8 mouse cellular contexts compared by ENCODE assay signal in the genomic region with DNA sequence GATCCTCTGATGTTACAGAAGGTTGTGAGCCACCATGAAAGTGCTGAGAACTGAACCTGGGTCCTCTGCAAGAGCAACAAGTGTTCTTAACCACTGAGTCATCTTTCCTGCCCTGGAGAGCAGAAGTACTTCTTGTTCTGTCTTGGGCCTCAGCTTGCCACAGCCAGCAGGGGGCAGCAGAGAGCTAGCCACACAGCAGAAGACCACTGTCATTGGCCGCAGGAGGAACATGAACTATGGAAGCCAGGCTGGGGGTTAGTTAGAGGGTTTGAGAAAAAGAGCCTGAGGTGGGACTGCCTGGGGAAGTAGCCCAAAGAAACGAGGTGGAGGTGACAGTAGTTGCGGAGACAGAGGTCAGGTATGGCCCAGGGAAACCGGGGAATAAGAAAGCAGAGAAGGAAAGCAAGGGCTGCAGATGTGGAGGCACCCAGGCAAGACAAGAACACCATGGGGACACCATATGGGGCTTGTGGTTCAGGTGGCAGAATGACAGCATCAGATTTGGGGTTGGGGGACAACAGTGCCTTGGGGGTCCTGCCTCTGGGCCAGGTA. TPM values are rescaled to one million over a fixed set of nuclear protein-coding genes. Genes with fewer than 3 reads are reported as not detected.
DNase-seq lines count a peak whose midpoint lies in the region; ATAC-seq and TF ChIP-seq lines count a peak whose summit lies in the region.
"Not testable (repeated sequence)": the region's sequence is repeated elsewhere in the genome, so short reads cannot be mapped to it uniquely, and the experiment has no call there.

No protein-coding gene starts in this region.

- ATAC-seq in forebrain, embryonic 11.5 days (replicated peaks; ENCODE audit: low FRiP score) = peak; percentile 74; the same call in 1 of the 2 replicates
- peak; percentile 62; the same call in 1 of the 2 replicates for ATAC-seq in heart, postnatal 0 days (ENCODE audit: insufficient read depth, low read depth)
- ATAC-seq in kidney, embryonic 16.5 days (ENCODE audit: low FRiP score, low TSS enrichment) = peak; percentile 69; the same call in 1 of the 2 replicates
- peak; percentile 58; the same call in 1 of the 2 replicates for ATAC-seq in liver, embryonic 11.5 days (replicated peaks; ENCODE audit: low FRiP score)
- peak; percentile 77 for ATAC-seq in monocyte, adult 5-6 weeks (replicated peaks; ENCODE audit: insufficient number of reproducible peaks, low FRiP score, low TSS enrichment, poor library complexity, severe bottlenecking)

- H3K4me1 ChIP-seq in CH12.LX (ENCODE audit: control insufficient read depth in 1 of 2, insufficient read depth in 2 of 2); forebrain, embryonic 11.5 days (replicated peaks; ENCODE audit: control insufficient read depth, insufficient read depth, low read length); heart, postnatal 0 days (ENCODE audit: control insufficient read depth, insufficient read depth); kidney, embryonic 16.5 days (ENCODE audit: insufficient read depth, low read length); liver, embryonic 11.5 days (replicated peaks; ENCODE audit: control insufficient read depth, insufficient read depth, low read length); testis, adult 2 months (ENCODE audit: control insufficient read depth, insufficient read depth, low read length): not testable (repeated sequence)

- H3K9ac ChIP-seq in CH12.LX (ENCODE audit: insufficient read depth, low read depth); forebrain, embryonic 11.5 days (ENCODE audit: low read length); heart, postnatal 0 days (replicated peaks; ENCODE audit: low read depth, low read length); kidney, embryonic 16.5 days (replicated peaks; ENCODE audit: low read length); liver, embryonic 11.5 days (ENCODE audit: low read depth, low read length): not testable (repeated sequence)

- peak; percentile 11 to 28; a peak in 2 of 4 replicates for TF ChIP-seq CTCF in CH12.LX (conservative IDR thresholded peaks at IDR 0.05 in 1 of 2, IDR thresholded peaks at IDR 0.05 in 1 of 2; ENCODE audit: low read depth in 2 of 2, low read length in 2 of 2)
- peak; percentile 49 for TF ChIP-seq CTCF in heart, postnatal 0 days (IDR thresholded peaks at IDR 0.05; ENCODE audit: low read depth)
- TF ChIP-seq CTCF in testis, adult 2 months (IDR thresholded peaks at IDR 0.05; ENCODE audit: control insufficient read depth, insufficient read depth, insufficient replicate concordance, low read depth, low read length) = peak; percentile 35; the same call in 1 of the 2 replicates

- not testable (repeated sequence) for H3K9me3 ChIP-seq in CH12.LX (replicated peaks; ENCODE audit: low read length); forebrain, embryonic 11.5 days (ENCODE audit: control insufficient read depth, low read length); heart, postnatal 0 days (replicated peaks; ENCODE audit: control insufficient read depth, low read length); kidney, embryonic 16.5 days (ENCODE audit: low read length); liver, embryonic 11.5 days (ENCODE audit: control insufficient read depth, low read length)

- H3K36me3 ChIP-seq in CH12.LX (replicated peaks in 1 of 2; ENCODE audit: control insufficient read depth in 1 of 2, insufficient read depth in 1 of 2, low read length in 1 of 2) = peaks cover 3 to 20% of the 10 kb centered on the region in 2 experiments
- not testable (repeated sequence) for H3K36me3 ChIP-seq in forebrain, embryonic 11.5 days (ENCODE audit: control insufficient read depth, insufficient read depth, low read length); heart, postnatal 0 days (replicated peaks; ENCODE audit: control insufficient read depth, insufficient read depth, low read length); kidney, embryonic 16.5 days (ENCODE audit: insufficient read depth, low read length); liver, embryonic 11.5 days (ENCODE audit: control insufficient read depth, insufficient read depth, low read length); testis, adult 2 months (ENCODE audit: control insufficient read depth, insufficient read depth, low read length)

- not testable (repeated sequence) for H3K4me2 ChIP-seq in CH12.LX (ENCODE audit: insufficient read depth, low read depth, poor library complexity, severe bottlenecking); forebrain, embryonic 11.5 days (ENCODE audit: low read depth, low read length, severe bottlenecking); heart, postnatal 0 days (ENCODE audit: low read depth, low read length); kidney, embryonic 16.5 days (replicated peaks; ENCODE audit: low read depth, low read length); liver, embryonic 11.5 days

- not testable (repeated sequence) for TF ChIP-seq POLR2A in CH12.LX (IDR thresholded peaks at IDR 0.05; ENCODE audit: low read depth, low read length); testis, adult 2 months (IDR thresholded peaks at IDR 0.05; ENCODE audit: control insufficient read depth, low read depth, low read length)

- peak; percentile 5 for TF ChIP-seq RAD21 in CH12.LX (IDR thresholded peaks at IDR 0.05; ENCODE audit: low read depth, low read length)

- not testable (repeated sequence) for TF ChIP-seq EP300 in CH12.LX (IDR thresholded peaks at IDR 0.05; ENCODE audit: low read length); heart, postnatal 0 days (IDR thresholded peaks at IDR 0.05; ENCODE audit: low read depth)

- not testable (repeated sequence) for H3K4me3 ChIP-seq in CH12.LX (replicated peaks in 1 of 3; ENCODE audit: low read depth in 2 of 3, low read length in 2 of 3, poor library complexity in 1 of 3); forebrain, embryonic 11.5 days (ENCODE audit: low read depth, low read length); heart, postnatal 0 days (ENCODE audit: low read depth, low read length); kidney, embryonic 16.5 days (ENCODE audit: low read length); liver, embryonic 11.5 days (ENCODE audit: low read depth, low read length); testis, adult 2 months (ENCODE audit: control insufficient read depth, low read depth, low read length)

- WGBS in forebrain, embryonic 11.5 days = 38% methylated on average over 3 of the region's 4 CpGs
- WGBS in heart, postnatal 0 days = 83% methylated on average over 2 of the region's 4 CpGs
- WGBS in kidney, embryonic 16.5 days = 49% methylated on average over 2 of the region's 4 CpGs
- 32% methylated on average over 3 of the region's 4 CpGs for WGBS in liver, embryonic 11.5 days

- in situ Hi-C loops in CH12.LX (cut with MboI; ENCODE audit: low pct_ligation_motif_present, low pct_unique_long_range_greater_than_20kb, low sequenced_read_pairs) = not testable (repeated sequence)

- not testable (repeated sequence) for H3K27me3 ChIP-seq in CH12.LX (replicated peaks); forebrain, embryonic 11.5 days (ENCODE audit: control insufficient read depth, insufficient read depth, low read length); heart, postnatal 0 days (ENCODE audit: control insufficient read depth, insufficient read depth, low read length); kidney, embryonic 16.5 days (ENCODE audit: insufficient read depth, low read length); liver, embryonic 11.5 days (replicated peaks; ENCODE audit: control insufficient read depth, insufficient read depth, low read length); testis, adult 2 months (ENCODE audit: control insufficient read depth, insufficient read depth, low read length)

- H3K79me2 ChIP-seq in CH12.LX (replicated peaks; ENCODE audit: control insufficient read depth, extremely low read depth, insufficient read depth, poor library complexity, severe bottlenecking) = not testable (repeated sequence)

- not testable (repeated sequence) for H3K27ac ChIP-seq in CH12.LX (ENCODE audit: insufficient read depth, low read depth); forebrain, embryonic 11.5 days (ENCODE audit: low read depth, low read length); heart, postnatal 0 days (ENCODE audit: low read depth); kidney, embryonic 16.5 days (ENCODE audit: low read length); liver, embryonic 11.5 days (ENCODE audit: low read depth, low read length); testis, adult 2 months (ENCODE audit: control insufficient read depth, insufficient read depth, low read depth, low read length)

- peak; percentile 52 for DNase-seq in CH12.LX (ENCODE audit: extremely low read depth)
- peak; percentile 31 for DNase-seq in c-Kit-positive CD71-negative TER-119-negative erythroid progenitor cells, embryonic 14.5 days (ENCODE audit: low read depth)
- peak; percentile 42 for DNase-seq in forebrain, embryonic 11.5 days (ENCODE audit: low spot score)
- DNase-seq in heart, postnatal 0 days (ENCODE audit: low spot score) = peak; percentile 50
- not testable (repeated sequence) for DNase-seq in liver, embryonic 11.5 days (ENCODE audit: low spot score)

- dilution Hi-C loops in CH12.LX (cut with MboI; ENCODE audit: extremely low pct_ligation_motif_present, extremely low pct_unique_long_range_greater_than_20kb, low sequenced_read_pairs) = not testable (repeated sequence)

RNA-seq across cellular contexts. Expression of a gene that starts 38.4 kb away (rescaled TPM):
- total RNA-seq in CH12.LX (2012; rRNA removed) (39.4 and 73.2 TPM in 2 replicates), CH12.LX (2014; rRNA removed) (27.5 and 27.6 TPM in 2 replicates)
- polyA plus RNA-seq in CH12.LX (2012; ENCODE audit: insufficient read length, low read depth) = 59.3 and 72.3 TPM in 2 replicates
- polyA plus RNA-seq in forebrain, embryonic 11.5 days (2014; fragmentation: Nextera tagmentation; extraction: Ambion mirVana) = not detected in 2 replicates
- total RNA-seq in heart, postnatal 0 days (2014; rRNA removed; ENCODE audit: low replicate concordance) = 1.9 TPM in 1 of 2 replicates, not detected in the other
- polyA plus RNA-seq in heart, postnatal 0 days (2015; fragmentation: Nextera tagmentation; extraction: Ambion mirVana) = 0.18 and 0.40 TPM in 2 replicates
- 1.2 and 1.3 TPM in 2 replicates for polyA plus RNA-seq in kidney, embryonic 16.5 days (2015; fragmentation: Nextera tagmentation; extraction: Ambion mirVana)
- not detected in 2 replicates for polyA plus RNA-seq in liver, embryonic 11.5 days (2014; fragmentation: Nextera tagmentation; extraction: Ambion mirVana)
- total RNA-seq in monocyte, adult 5-6 weeks (2017) = 92.4 to 237 TPM (median 127 TPM) in 3 replicates
- polyA plus RNA-seq in testis, adult 2 months (2012; rRNA removed) = 0.66 and 1.2 TPM in 2 replicates

RNA-seq across cellular contexts. Expression of a gene that starts 41.6 kb away (rescaled TPM):
- total RNA-seq in CH12.LX (2012; rRNA removed) (197 and 215 TPM in 2 replicates), CH12.LX (2014; rRNA removed) (332 and 352 TPM in 2 replicates)
- 126 and 165 TPM in 2 replicates for polyA plus RNA-seq in CH12.LX (2012; ENCODE audit: insufficient read length, low read depth)
- 282 and 296 TPM in 2 replicates for polyA plus RNA-seq in forebrain, embryonic 11.5 days (2014; fragmentation: Nextera tagmentation; extraction: Ambion mirVana)
- total RNA-seq in heart, postnatal 0 days (2014; rRNA removed; ENCODE audit: low replicate concordance) = 130 and 148 TPM in 2 replicates
- 213 TPM in 2 replicates for polyA plus RNA-seq in heart, postnatal 0 days (2015; fragmentation: Nextera tagmentation; extraction: Ambion mirVana)
- 211 and 239 TPM in 2 replicates for polyA plus RNA-seq in kidney, embryonic 16.5 days (2015; fragmentation: Nextera tagmentation; extraction: Ambion mirVana)
- polyA plus RNA-seq in liver, embryonic 11.5 days (2014; fragmentation: Nextera tagmentation; extraction: Ambion mirVana) = 182 and 183 TPM in 2 replicates
- 31.2 to 93.9 TPM (median 54.5 TPM) in 3 replicates for total RNA-seq in monocyte, adult 5-6 weeks (2017)
- 780 and 809 TPM in 2 replicates for polyA plus RNA-seq in testis, adult 2 months (2012; rRNA removed)

Comparison
In these comparisons a context has a peak if more than half of its experiments do, and no peak if none do; other contexts are left out.
1. RNA of a gene that starts 38.4 kb away (polyA plus RNA-seq): 59.3 to 72.3 TPM in CH12.LX; 1.2 to 1.3 TPM in kidney, embryonic 16.5 days, 0.66 to 1.2 TPM in testis, adult 2 months, 0.18 to 0.40 TPM in heart, postnatal 0 days, not detected in forebrain, embryonic 11.5 days and not detected in liver, embryonic 11.5 days; every median in the first group is over 10 times any median in the second.
2. Peak in every context shown above with its lines, with median percentiles within 50 percentile points of each other: CTCF ChIP-seq and ATAC-seq.